22 mouse cellular contexts compared by ENCODE assay signal in genomic region chr14:46158741-46159140, GRCm38 (mm10).
"Had no signal": no experiment of that assay in that cellular context is flagged by ENCODE, and none has a peak within 500 bp of the region (broad histone marks: within the 10 kb centered on the region; RNA-seq: fewer than 3 reads in every experiment).

No protein-coding gene starts in this region.

- DNase-seq: kidney, postnatal 10 days; layer of hippocampus, adult 9-11 months; liver; lung, adult 18-20 months; lung, postnatal 10 days; lung, postnatal 36 days; retina, postnatal 1 day; right cerebral cortex, postnatal 25 days; thymus, adult 18-20 months; thymus, postnatal 14 days; thymus, postnatal 4 days had no signal

- H3K4me1 ChIP-seq: limb, embryonic 13.5 days; liver, embryonic 12.5 days; liver, embryonic 15.5 days; lung, embryonic 15.5 days; megakaryocyte, embryonic 14.5 days; midbrain, embryonic 15.5 days; neural tube, embryonic 13.5 days had no signal

- H3K4me3 ChIP-seq: layer of hippocampus, adult 2 months; limb, embryonic 10.5 days; limb, embryonic 13.5 days; liver, embryonic 12.5 days; liver, embryonic 15.5 days; lung, embryonic 15.5 days; megakaryocyte, embryonic 14.5 days; midbrain, embryonic 15.5 days; myocyte; neural tube, embryonic 13.5 days had no signal

- H3K36me3 ChIP-seq: limb, embryonic 10.5 days; limb, embryonic 13.5 days; liver, embryonic 12.5 days; liver, embryonic 15.5 days; lung, embryonic 15.5 days; midbrain, embryonic 15.5 days; neural tube, embryonic 13.5 days had no signal

- H3K4me2 ChIP-seq: limb, embryonic 13.5 days; liver, embryonic 12.5 days; liver, embryonic 15.5 days; lung, embryonic 15.5 days; midbrain, embryonic 11.5 days; midbrain, embryonic 15.5 days; neural tube, embryonic 13.5 days had no signal

- H3K9me3 ChIP-seq: limb, embryonic 10.5 days; limb, embryonic 13.5 days; liver, embryonic 12.5 days; liver, embryonic 15.5 days; lung, embryonic 15.5 days; midbrain, embryonic 15.5 days; neural tube, embryonic 13.5 days had no signal

- H3K27ac ChIP-seq: layer of hippocampus, adult 2 months; limb, embryonic 10.5 days; limb, embryonic 13.5 days; liver, embryonic 12.5 days; liver, embryonic 15.5 days; lung, embryonic 15.5 days; midbrain, embryonic 15.5 days; neural tube, embryonic 13.5 days had no signal

- ATAC-seq: liver, embryonic 12.5 days; midbrain, embryonic 15.5 days had no signal

- H3K9ac ChIP-seq: limb, embryonic 13.5 days; liver, embryonic 12.5 days; liver, embryonic 15.5 days; lung, embryonic 15.5 days; midbrain, embryonic 15.5 days; neural tube, embryonic 13.5 days had no signal

- H3K27me3 ChIP-seq: limb, embryonic 13.5 days; liver, embryonic 12.5 days; liver, embryonic 15.5 days; lung, embryonic 15.5 days; megakaryocyte, embryonic 14.5 days; midbrain, embryonic 15.5 days; neural tube, embryonic 13.5 days had no signal
